Mouse (Mus musculus) intestine, embryonic 15.5 days (tissue): ENCODE data around the gene Cryba4. TPM values are rescaled to one million over a fixed set of nuclear protein-coding genes. Genes with fewer than 3 reads are reported as not detected.

Experiments used
- ATAC-seq: fragments of 200-750 bp; cut with Nextera tagmentation; 2 replicates; pipeline ENCODE4 v1.8.0; 2017; ENCODE audit warnings: moderate TSS enrichment, moderate library complexity
- H3K27ac ChIP-seq: fragments of 300-500 bp; sonication (generic); 2 replicates; pipeline ENCODE4 v1.5.1; 2015; ENCODE audit warnings: mild to moderate bottlenecking, inconsistent platforms
- H3K27me3 ChIP-seq: fragments of 300-500 bp; sonication (generic); replicated peaks from 2 replicates; pipeline ENCODE4 v1.6.1; 2015; ENCODE audit warnings: inconsistent platforms
- H3K36me3 ChIP-seq: fragments of 300-500 bp; sonication (generic); 2 replicates; pipeline ENCODE4 v1.6.1; 2015; ENCODE audit warnings: inconsistent platforms
- H3K4me1 ChIP-seq: fragments of 300-500 bp; sonication (generic); replicated peaks from 2 replicates; pipeline ENCODE4 v1.6.1; 2015; ENCODE audit warnings: inconsistent platforms
- H3K4me2 ChIP-seq: fragments of 300-500 bp; sonication (generic); replicated peaks from 2 replicates; pipeline ENCODE4 v1.6.1; 2015; ENCODE audit warnings: mild to moderate bottlenecking, inconsistent platforms
- H3K4me3 ChIP-seq: fragments of 300-500 bp; sonication (generic); replicated peaks from 2 replicates; pipeline ENCODE4 v1.5.1; 2015; ENCODE audit warnings: inconsistent platforms
- H3K9ac ChIP-seq: fragments of 300-500 bp; sonication (generic); 2 replicates; pipeline ENCODE4 v1.6.1; 2015; ENCODE audit warnings: inconsistent platforms
- H3K9me3 ChIP-seq: fragments of 300-500 bp; sonication (generic); 2 replicates; pipeline ENCODE4 v1.6.1; 2016; ENCODE audit warnings: inconsistent platforms
- WGBS: fragments of 180-500 bp; shearing (Covaris S2); methylation state at CpG from one replicate; pipeline ENCODE4 v1.1.7; 2015; 5-methylcytosine and 5-hydroxymethylcytosine counted together
- polyA plus RNA-seq: library from polyadenylated mRNA; unstranded; fragments of >200 nt; fragmentation: Nextera tagmentation; extraction: Ambion mirVana; gene quantifications from 2 replicates; pipeline ENCODE4 v1.2.1, GENCODE M21; 2015

Cryba4 gene
- polyA plus RNA-seq, 1 experiment from 2014 or later: 1.7 TPM

DNA sequence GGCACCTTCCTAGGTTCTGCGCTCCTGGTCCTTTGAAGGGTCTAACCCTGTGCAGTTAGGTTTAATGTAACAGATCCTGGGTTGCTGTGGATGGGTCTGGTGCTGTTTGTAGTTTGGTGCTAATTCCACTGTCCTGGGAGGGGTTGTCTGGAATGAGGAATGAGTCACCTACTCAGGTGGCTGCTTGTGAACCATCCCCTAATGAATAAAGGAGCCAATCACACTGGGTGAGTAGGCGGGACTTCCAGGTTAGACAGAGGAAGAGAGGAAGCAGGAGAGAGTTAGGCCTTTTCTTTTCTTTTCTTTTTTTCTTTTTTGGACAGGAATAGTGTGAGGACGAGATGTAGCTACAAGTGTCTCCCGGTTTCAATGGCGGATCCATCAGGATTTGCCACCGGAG is 52.7 kb downstream of the Cryba4 start:
- no peaks in the 10 kb centered on the region for H3K4me1 ChIP-seq
- H3K9ac ChIP-seq: no peak overlapping the region
- ATAC-seq: no peak
- no peaks in the 10 kb centered on the region for H3K9me3 ChIP-seq
- no peaks in the 10 kb centered on the region for H3K27me3 ChIP-seq
- H3K27ac ChIP-seq: no peak overlapping the region
- WGBS: 83% methylated on average over 6 of the region's 6 CpGs
- H3K36me3 ChIP-seq: no peaks in the 10 kb centered on the region
- no peak overlapping the region for H3K4me3 ChIP-seq
- no peak overlapping the region for H3K4me2 ChIP-seq

Other genes with a start within 250 kb of the Cryba4 start
- gene Crybb1, start 3.3 kb upstream of the Cryba4 start, polyA plus RNA-seq: 1.9 and 2.4 TPM in 2 replicates
- gene Tpst2, start 24.2 kb upstream of the Cryba4 start, polyA plus RNA-seq: 43.1 and 45.3 TPM in 2 replicates
- gene Tfip11, start 73.8 kb upstream of the Cryba4 start, polyA plus RNA-seq: 25.5 and 26.2 TPM in 2 replicates
- 32.2 and 35.4 TPM in 2 replicates for gene Srrd, start 90.5 kb upstream of the Cryba4 start, polyA plus RNA-seq
- gene Hps4, start 90.6 kb upstream of the Cryba4 start, polyA plus RNA-seq: 38.7 and 41.8 TPM in 2 replicates
- 0.16 and 0.23 TPM in 2 replicates for gene Gm6583, start 103.5 kb upstream of the Cryba4 start, polyA plus RNA-seq
- 8.5 and 10.1 TPM in 2 replicates for gene Asphd2, start 142.3 kb upstream of the Cryba4 start, polyA plus RNA-seq
- not detected in 2 replicates for gene Gm6588, start 196.9 kb upstream of the Cryba4 start, polyA plus RNA-seq